Mouse (Mus musculus) retina, adult 2 months (tissue): ENCODE measurements around the gene Gm20518.

Source experiments
- DNase-seq: peaks from one replicate; pipeline ENCODE4 v3.0.0-alpha.2; 2012; ENCODE audit warnings: low read depth, low spot score

Gm20518 gene

DNA sequence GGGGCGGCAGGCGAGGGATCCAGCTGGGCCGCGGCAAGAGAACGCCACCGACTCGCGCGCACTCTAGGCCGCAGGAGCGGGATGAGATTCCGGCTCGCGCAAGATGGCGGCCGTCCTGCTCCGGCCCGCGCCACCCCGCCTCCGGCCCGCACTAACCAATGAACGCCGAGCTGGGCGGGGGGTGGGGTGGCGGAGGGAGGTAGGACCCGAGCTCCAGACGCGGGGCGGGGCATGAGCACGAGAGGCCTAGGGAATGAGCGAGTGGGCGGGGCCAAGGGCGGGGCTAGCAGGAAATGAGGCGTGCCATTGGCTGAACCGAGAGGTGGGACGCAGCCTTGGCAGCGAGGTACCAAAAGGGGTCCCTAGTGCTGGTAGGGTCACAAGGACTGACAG is at the start of gene Gm20518:
Gm20518 (minus strand) TSS at position 105 of the 393 bp plus-strand sequence.
- peak; percentile 92 for DNase-seq

DNA sequence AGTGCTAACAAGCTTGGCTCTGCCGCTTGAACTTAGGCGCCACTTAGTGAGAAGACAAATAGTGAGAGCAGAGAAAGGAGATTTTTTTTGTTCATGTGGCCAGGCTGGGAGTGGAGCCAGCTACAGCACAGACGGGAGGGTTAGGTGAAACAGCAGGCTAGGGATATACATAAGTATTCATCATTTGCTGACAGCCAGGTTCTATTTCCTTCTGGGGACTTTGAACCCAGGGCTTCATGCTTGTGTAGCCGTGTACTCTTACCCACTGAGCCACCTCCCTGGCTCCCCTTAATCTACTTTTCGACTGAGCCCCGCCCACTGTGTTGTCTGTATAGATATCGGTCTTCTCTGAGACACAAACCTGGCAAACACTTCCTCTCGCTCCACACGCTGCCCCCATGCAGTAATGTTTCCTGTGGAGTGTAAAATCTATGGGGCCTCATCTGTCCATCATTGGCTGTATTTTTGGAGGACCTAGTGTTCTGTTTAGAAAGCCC is 47.8 kb upstream of the Gm20518 start:
- DNase-seq, result no peak

DNA sequence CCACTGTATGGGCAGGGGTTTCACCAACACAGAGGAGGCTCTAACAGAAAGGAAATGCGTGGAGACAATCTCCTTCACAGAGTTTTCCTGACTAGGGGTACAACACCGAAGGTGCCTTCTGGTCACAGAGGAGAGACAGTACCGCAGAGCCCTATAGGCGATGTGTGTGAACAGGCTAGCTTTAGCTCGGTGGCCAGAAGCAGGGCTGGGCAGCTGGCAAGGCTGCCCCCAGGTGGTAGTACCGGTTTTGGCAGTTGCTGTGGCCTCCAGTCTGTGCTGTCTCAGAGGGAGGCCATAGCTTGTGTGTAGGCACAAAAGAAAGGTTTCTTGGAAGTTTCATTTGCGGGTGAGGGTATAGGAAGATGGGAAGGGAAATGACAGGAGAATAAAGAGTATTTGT is 47.4 kb upstream of the Gm20518 start:
- DNase-seq, result no peak

DNA sequence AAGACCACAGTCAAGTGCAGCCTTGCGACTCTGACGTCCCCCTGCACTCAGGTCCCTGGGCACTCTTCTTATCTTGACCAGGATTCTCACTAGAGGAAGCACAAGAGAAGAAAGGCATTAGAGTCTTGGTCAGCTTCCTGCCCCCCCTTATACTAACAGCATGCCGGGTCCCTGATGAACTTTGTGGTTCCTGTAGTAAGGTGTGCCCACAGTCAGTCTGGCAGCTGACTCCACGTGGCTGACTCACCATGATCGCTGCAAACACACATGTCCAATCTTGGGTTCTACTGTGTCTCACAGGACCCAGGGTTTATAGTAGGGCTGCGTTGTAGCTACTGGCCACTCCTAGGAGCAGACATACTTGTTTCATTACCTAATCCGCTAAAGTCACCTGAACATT is 46.7 kb upstream of the Gm20518 start:
- DNase-seq, result no peak

DNA sequence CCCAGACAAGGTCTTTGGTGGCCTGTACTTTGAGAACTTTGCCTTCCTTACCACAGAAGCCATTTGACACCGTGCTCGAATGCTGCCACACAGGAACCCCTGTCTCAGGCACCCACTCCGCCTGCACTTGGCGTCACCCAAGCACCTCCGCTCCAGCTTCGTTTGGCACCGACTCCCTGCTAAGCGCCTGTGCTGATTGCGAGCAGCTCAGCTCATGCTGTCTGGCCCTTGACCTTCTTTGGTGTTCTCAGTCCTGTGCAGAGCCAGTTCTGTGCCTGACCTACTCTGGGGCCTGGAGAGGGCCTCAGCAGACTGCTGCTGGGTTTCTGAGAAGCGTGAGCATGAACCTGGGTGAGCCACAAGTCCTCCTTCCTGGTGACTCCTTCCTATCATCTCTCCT is 45.3 kb upstream of the Gm20518 start:
- no peak for DNase-seq

DNA sequence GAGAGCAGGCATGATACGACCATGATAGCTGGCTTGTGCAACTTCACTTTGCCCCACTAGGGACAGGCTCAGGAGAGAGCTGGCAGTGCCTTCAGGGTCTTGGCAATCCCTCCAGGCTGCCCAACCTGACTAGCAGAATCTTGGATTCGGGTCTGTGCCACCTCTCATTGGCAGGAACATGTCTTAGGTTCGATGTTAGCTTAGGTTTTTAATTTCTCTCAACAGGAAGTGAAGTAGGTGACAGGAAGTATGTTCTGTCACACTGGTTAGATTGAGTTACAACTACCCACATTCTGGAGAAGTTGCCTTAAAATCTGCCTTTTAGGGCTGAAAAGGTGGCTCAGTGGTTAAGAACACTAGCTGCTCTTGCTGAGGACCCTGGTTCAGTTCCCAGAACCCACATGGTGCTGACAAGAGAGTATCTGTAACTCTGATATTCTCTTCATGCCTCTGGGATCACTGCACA is 43.0 kb upstream of the Gm20518 start:
- DNase-seq, result no peak

DNA sequence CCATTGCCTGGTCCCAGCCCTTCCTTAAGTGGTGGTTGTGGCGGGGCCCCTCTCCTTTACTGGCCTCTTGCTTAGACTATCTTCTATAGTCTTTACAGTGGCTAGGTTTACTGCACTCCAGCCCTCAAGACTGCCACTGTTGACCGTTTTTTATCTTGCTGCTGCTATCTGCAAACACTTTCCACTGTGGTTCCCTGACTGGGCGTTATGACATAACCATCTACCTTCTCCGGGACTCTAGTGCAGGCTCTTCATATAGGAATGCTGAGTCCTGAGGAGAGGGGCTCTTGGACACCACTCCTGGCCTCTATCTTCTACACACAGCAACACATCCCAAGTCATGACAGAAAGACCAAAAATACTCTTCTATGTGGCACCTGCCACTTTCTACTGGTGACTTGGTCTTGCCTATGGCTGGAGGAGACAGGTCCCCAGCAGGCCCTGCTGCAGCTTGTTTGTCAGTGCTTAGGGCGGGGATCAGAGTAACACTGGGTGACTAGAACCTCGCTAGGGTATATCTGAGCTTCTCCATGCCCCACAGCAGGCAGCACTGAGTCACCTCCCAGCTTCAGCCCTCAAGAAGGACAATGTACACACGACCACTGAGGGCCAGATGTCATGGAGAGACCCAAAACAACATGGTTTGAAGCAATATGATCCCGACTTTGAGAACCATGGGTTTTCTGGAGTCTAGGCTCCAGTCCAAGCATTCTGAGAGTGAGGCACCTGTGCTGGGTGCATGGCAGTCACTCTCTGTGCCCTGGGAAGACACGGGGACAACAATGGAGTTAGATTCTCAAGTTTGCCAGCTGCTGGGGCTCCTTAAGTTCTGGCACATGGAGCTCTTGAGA is 42.3 kb upstream of the Gm20518 start:
- DNase-seq, result no peak

DNA sequence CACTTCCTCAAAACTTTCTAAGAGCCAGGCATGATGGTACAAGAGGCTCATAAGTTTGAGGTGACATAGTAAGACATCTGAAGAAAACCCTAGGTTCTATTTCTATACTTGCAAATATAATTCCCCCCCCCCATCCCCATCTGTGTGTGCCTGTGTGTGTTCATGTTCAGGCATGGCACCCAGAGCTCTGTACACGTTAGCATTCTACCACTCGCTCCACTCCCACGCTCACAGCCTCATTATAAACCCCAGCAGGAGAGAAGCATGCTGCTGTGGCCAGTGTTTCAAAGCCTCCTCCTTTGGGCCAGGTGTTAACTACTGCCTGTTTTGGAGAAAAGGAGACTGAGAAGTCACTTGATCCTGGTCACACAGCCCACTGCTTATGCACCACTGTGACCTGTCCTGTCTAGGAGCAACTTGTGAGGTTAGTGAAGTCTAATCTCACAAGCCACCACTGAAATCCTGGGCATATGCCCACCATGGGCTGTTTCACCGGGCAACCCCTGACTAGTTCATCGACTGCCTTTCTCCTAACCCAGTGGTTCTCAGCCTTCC is 40.5 kb upstream of the Gm20518 start:
- no peak for DNase-seq

DNA sequence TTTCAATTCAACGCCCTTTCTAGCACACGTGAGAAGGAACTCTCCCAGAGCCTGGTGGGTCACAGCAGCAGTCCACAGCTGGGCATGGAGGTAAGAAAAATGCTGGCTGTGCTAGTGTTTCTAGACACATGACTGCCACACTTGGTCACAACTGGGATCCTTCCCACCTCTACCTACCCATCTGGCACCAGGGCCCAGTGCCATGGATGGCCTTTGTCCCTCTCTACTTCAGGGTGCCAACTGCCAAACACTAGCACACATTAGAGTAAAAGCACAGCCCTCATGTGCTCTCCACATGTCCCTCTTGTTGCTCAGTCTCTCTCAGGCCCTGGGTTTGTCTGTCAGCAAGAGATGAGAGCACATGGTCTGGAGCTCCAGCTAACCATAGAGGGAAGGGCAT is 38.2 kb upstream of the Gm20518 start:
- DNase-seq, result no peak

DNA sequence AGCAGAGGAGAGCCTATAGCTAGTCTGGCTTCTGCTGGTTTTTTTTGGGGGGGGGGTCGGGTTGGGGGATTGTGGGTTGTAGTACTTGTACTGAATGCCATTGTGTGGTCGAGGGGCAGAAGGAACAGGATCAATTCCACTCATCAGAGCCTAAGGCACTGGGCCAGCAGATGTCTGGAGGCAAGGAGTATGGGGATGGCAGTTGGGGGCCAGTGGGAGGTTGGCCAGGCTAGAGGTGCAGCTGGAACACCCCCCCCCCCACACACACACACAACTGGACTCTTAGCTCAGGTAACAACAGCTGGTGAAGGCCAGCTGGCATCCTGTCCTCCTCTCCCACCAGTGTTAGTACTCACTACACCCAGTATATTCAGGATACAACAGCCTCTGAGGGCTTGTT is 37.7 kb upstream of the Gm20518 start:
- DNase-seq, result no peak

DNA sequence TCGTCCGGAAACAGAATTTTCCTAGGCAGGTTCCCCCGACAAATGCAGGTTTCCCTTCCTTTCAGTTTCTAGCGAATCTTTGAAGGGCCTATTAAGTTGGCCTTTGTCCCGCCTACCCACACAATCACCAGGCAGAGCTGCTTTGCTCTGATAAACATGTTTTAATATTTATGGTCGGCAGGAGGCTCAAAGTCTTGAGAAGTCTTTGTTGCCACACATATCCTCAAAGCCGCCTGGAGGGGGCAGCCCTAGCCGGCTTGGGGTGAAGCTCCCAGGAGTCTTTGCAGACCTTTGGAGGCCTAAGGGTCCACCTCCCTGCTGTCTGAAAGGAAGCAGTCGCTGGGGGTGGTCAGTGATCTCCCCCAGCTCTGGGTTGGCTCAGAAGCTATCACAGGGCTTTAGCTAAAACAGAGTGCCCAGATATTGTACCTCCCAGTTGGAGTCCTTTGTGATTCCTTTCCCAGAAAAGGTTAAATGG is 37.2 kb upstream of the Gm20518 start:
- no peak for DNase-seq

DNA sequence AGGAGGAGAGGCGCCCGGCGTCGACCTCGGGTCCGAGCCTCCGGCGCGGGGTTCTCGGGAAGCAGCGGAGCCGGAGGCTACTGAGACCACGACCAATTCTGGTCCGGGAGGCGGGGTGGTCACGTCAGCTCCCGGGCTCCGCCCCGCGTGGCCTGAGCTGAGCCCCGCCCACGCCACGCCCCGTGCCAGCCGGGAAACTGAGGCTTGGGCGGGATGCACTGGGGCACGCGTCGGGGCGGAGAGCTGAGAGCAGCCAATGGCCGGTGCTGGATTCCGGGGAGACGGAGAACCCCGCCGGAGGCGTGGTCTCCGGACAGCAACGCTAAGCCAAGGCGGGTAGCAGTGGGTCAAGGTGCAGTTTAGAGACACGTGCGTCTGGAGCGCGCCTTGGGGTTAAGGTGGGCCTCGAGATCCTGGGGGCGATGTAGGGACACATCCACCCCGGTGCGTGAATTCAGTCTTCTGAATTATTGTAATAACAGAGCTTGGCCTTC is 36.7 kb upstream of the Gm20518 start, which contains the start of gene Slc25a1:
Slc25a1 (minus strand) TSS at position 133 of the 494 bp plus-strand sequence.
- no peak for DNase-seq

DNA sequence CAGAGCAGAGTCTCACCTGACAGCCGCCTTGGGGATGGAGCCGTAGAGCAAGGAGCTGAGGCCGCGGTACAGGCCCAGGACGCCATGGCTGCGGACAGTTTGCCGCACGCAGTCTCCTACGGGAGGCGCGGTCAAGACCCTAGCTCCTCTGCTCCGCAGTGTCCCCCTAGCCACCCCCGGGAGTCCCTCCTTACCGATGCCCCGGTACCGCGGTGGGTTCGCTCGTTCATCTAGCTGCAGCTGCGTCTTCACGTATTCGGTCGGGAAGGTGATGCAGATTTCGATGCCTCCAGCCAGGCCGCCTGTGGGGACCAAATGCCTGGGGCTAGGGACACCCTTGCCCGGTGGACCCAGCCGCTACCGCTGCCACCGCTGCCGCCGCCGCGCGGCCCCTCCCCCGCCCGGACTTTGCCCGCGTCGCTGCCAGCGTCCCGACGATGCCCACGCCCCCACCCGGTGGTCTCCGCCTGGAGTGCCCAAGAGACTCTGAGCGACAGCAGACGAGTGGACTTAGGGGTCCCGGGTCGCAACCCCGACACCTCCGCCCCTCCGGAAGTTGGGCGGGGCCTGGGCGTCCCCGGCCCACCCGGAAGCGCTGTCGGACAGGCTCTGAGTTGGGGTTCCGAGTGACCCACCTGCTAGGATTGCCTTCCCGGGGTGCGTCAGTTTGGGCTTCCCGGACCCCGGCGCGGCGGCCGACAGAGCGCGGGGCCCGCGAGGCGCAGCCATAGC is 36.0 kb upstream of the Gm20518 start:
- no peak for DNase-seq

DNA sequence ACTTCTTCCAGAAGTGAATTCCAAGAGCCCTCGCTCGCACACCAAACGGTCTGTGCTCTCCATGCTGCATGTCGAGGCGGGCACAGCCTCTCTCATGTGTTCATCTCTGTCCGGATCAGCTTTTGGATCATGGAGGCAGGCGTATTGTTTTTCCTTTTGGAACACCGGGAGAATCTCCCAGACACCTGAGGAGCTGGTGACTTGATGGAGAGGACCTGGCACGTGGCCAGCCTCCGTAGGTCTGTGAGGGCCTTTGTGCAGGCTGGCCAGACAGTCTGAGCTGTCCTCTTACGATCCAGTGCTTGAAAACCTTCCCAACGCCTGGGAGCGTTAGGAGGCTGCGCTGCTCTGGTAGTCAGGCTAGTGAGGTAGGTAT is 30.7 kb upstream of the Gm20518 start:
- no peak for DNase-seq

DNA sequence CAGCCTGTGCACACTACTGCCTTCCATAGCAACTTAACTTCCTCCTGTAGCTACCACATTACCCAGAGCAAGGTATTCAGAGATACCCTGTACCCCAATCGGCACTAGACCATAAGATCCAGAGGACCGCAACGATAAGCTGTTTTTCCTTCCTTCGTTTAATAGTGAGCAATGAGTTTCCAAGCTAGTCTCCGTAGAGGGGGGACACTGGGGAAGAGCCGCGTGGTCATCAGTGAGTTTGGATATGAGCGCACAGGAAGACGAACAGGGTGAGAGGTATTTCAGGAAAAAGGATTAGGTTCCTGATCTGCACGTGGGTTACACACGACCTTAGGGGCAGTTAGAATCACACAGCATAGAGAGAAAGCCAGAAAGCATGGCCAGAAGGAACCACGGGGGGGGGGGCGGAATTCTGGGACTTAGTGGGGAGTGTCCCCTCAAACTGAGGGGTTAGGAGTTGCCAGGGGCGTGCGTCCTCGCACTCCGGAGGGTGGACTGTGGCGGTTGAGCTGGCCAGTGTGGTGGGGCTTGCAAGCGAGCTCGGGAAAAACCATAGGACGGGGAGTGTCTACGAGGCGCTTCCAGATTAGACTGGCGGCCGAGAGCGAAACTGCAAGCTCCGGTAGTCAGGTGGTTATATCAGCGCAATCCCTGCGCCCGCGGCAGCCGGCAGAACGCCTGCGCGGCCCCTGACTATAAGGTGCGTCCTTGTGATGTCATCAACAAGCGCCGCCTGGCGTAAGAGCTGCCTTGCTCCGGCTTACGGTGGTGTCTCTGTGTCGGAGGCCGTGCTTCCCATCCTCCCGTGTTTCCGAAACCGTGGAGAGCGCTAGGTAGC is 30.1 kb upstream of the Gm20518 start:
- DNase-seq, result peak; percentile 96

DNA sequence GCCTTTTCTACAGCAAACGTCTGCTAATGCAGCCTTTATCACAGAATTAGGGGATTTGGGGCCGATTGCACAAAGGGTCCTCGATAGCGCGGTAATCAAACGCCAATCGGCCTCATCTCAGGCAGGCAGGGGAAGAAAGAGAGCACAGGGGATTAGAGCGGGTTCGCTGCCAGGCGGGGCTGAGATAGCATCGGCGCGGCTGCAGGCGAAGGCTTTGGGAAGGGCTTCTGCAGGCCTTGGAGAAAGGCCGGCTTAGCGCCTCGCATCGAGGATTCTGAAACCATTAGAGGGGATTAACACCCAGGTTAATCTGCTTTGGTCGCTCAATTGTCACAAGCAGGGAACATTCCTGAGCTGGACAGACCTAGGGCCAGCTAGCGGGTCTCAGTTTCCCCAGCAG is 29.1 kb upstream of the Gm20518 start:
- peak; percentile 82 for DNase-seq

DNA sequence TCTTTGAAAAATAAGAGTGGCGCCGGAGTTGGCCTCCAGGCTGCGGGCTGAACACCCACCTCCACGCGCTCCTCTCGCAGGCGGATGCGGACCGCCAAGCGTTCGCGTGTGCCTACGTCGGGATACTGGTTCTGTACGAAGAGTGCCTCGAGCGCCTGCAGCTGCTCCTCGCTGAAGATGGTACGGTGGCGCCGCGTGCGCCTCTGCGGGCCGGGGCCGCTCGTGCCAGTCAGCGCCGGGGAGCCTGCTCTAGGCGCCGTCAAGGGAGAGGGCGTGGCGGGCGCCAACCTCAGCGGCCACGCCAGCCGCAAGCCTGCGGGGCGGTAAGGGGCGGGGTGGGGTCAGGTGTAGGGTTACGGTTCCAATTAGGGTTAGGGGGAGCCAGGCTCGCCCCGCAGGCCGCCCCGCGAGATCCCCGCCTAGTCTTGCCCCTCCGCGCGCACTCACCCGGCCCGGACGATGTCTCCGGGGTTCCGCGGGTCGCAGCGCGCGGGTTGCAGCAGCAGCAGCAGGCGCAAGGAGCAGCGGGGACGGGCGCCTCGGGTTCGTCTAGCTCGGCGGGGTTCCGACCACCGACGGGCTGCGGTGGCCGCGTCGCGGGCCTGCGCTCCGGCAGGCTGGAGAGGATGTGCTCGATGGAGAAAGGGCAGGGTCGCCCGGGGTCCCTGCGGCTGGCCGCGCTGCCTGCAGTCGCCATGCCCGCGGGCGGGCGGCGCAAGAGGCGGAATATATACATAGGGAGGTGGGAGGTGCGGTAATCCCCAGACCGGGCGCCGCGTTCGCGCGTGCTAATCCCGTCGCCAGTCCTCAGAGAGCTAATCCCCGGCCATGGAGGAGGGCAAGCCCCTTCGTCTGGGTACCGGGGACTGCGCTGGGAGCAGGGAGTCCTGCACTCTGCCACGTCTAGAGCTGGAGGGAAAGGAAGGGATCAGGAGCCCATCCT is 23.1 kb upstream of the Gm20518 start, which contains the start of gene Gsc2:
Gsc2 (minus strand) TSS at position 753 of the 943 bp plus-strand sequence.
- no peak for DNase-seq

DNA sequence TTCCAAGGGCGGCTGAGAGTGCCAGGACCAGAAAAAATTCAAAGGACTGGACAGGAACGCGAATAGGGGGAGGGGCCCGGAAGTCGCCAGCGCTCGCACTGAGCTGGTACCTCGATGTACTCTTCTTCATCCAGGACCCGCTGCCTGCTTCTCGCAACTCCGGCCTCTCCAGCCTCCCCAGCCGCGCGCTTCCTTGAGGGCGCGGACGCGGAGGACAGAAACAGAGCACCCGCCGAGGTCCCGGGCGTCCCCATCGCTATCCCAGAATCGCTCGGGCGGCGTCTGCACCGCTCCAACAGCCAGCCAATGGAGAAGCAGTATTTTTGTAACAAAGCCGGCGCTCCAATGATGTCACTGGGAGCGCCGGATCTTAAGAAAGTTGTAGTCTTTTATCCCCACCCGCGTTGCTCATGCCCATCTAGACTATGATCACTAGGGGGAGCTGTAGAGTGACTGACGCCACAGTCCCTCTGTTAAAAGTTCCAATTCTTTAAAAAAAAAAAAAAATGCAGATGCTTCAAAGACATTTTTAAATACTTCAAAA is 19.7 kb upstream of the Gm20518 start, which contains the start of gene Ess2:
Ess2 (minus strand) TSS at position 297 of the 544 bp plus-strand sequence.
- DNase-seq, result peak; percentile 93

DNA sequence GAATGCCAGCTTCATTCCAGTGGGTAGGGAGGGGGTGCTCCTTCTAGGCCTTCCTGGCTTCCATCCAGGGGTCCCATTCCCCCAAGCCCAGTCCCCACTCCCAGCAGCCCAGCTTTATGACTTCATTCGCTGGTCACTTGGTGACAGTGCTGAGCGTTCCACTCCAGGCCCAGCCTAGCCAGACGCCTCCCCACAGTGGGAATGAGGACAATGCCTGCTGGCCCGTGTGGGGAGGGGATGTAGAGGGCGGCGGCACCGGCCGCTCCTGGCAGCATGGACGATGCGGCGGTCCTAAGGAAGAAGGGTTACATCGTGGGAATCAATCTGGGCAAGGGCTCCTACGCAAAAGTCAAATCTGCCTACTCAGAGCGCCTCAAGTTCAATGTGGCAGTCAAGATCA is 7.0 kb upstream of the Gm20518 start, which contains the start of the genes Dgcr2 and Tssk2:
Dgcr2 (minus strand) TSS at position 101 of the 400 bp plus-strand sequence.
Tssk2 (plus strand) TSS at position 176 of the 400 bp plus-strand sequence.
- no peak for DNase-seq
